Mouse (Mus musculus): ENCODE data around the gene Gm11239. TPM values are rescaled to one million over a fixed set of nuclear protein-coding genes. Genes with fewer than 3 reads are reported as not detected.
"Not testable (repeated sequence)": the region's sequence is repeated elsewhere in the genome, so short reads cannot be mapped to it uniquely, and the experiment has no call there.

Gene Gm11239
- not detected in 2 replicates for polyA plus RNA-seq (2012; rRNA removed)

GRCm38 (mm10) chr4:73668054-73668453 lies at the start of gene Gm11239:
TSS of gene Gm11239 (plus strand) at chr4:73668354.
- not testable (repeated sequence) for H3K4me3 ChIP-seq (ENCODE audit: insufficient read depth, low read length); H3K27ac ChIP-seq (ENCODE audit: insufficient read depth, low read length); H3K4me1 ChIP-seq (ENCODE audit: control insufficient read depth, insufficient read depth, low read length)

GRCm38 (mm10) chr4:73622684-73623083 lies 45.5 kb upstream of the Gm11239 start, which contains the start of gene Gm11237:
TSS of gene Gm11237 (plus strand) at chr4:73622984.
- not testable (repeated sequence) for H3K4me1 ChIP-seq (ENCODE audit: control insufficient read depth, insufficient read depth, low read length); H3K27ac ChIP-seq (ENCODE audit: insufficient read depth, low read length)

GRCm38 (mm10) chr4:73637821-73638220 lies 30.3 kb upstream of the Gm11239 start, which contains the start of gene Gm11236:
TSS of gene Gm11236 (plus strand) at chr4:73638121.
- H3K4me3 ChIP-seq (ENCODE audit: insufficient read depth, low read length); H3K27ac ChIP-seq (ENCODE audit: insufficient read depth, low read length); H3K4me1 ChIP-seq (ENCODE audit: control insufficient read depth, insufficient read depth, low read length): not testable (repeated sequence)

More at GRCm38 (mm10) chr4:73622684-73623083, 45.5 kb upstream of the Gm11239 start, which contains the start of gene Gm11237:
- not testable (repeated sequence) for H3K4me3 ChIP-seq (ENCODE audit: insufficient read depth, low read length)

GRCm38 (mm10) chr4:73661864-73662263 lies 6.3 kb upstream of the Gm11239 start:
- H3K4me3 ChIP-seq (ENCODE audit: insufficient read depth, low read length); H3K4me1 ChIP-seq (ENCODE audit: control insufficient read depth, insufficient read depth, low read length); H3K27ac ChIP-seq (ENCODE audit: insufficient read depth, low read length): not testable (repeated sequence)

GRCm38 (mm10) chr4:73683216-73683615 lies 15.1 kb downstream of the Gm11239 start, which contains the start of gene Gm428:
TSS of gene Gm428 (plus strand) at chr4:73683516.
- H3K27ac ChIP-seq (ENCODE audit: insufficient read depth, low read length); H3K4me1 ChIP-seq (ENCODE audit: control insufficient read depth, insufficient read depth, low read length); H3K4me3 ChIP-seq (ENCODE audit: insufficient read depth, low read length): not testable (repeated sequence)

GRCm38 (mm10) chr4:73718761-73719160 lies 50.6 kb downstream of the Gm11239 start:
- H3K27ac ChIP-seq (ENCODE audit: insufficient read depth, low read length) = no peak overlapping the region
- no peak overlapping the region for H3K4me3 ChIP-seq (ENCODE audit: insufficient read depth, low read length)
- no peaks in the 10 kb centered on the region for H3K4me1 ChIP-seq (ENCODE audit: control insufficient read depth, insufficient read depth, low read length)
- no peak for TF ChIP-seq POLR2A (IDR thresholded peaks at IDR 0.05; ENCODE audit: extremely low read depth, insufficient read depth, low read length)
- no peak for TF ChIP-seq CTCF (IDR thresholded peaks at IDR 0.05; ENCODE audit: extremely low read depth, insufficient read depth, low read length)

- TF ChIP-seq POLR2A (IDR thresholded peaks at IDR 0.05; ENCODE audit: extremely low read depth, insufficient read depth, low read length) (no peak), CTCF (IDR thresholded peaks at IDR 0.05; ENCODE audit: extremely low read depth, insufficient read depth, low read length) (no peak)
- Histone ChIP-seq H3K4me3 (ENCODE audit: insufficient read depth, low read length) (no peak overlapping the region), H3K27ac (ENCODE audit: insufficient read depth, low read length) (no peak overlapping the region), H3K4me1 (ENCODE audit: control insufficient read depth, insufficient read depth, low read length) (no peaks in the 10 kb centered on the region)
Measured at GRCm38 (mm10) chr4:73719819-73720218, 51.7 kb downstream of the Gm11239 start.

Other genes starting within 250 kb of the Gm11239 start
- not detected in 2 replicates for gene Gm11238, start 60.5 kb upstream of the Gm11239 start, polyA plus RNA-seq (2012; rRNA removed)
- gene Gm11237, start 45.4 kb upstream of the Gm11239 start, polyA plus RNA-seq (2012; rRNA removed) = not detected in 2 replicates
- gene Gm11236, start 30.2 kb upstream of the Gm11239 start, polyA plus RNA-seq (2012; rRNA removed) = not detected in 2 replicates
- gene Gm428, start 15.2 kb downstream of the Gm11239 start, polyA plus RNA-seq (2012; rRNA removed) = not detected in 2 replicates
- gene Rasef, start 122.6 kb downstream of the Gm11239 start, polyA plus RNA-seq (2012; rRNA removed) = 0.06 TPM in 1 of 2 replicates, not detected in the other
- not detected in 2 replicates for gene Gm11758, start 207.9 kb downstream of the Gm11239 start, polyA plus RNA-seq (2012; rRNA removed)
- gene Gm11757, start 222.8 kb downstream of the Gm11239 start, polyA plus RNA-seq (2012; rRNA removed) = not detected in 2 replicates
- gene Gm13871, start 237.6 kb downstream of the Gm11239 start, polyA plus RNA-seq (2012; rRNA removed) = not detected in 2 replicates

Data from cortical plate, adult 2 months (tissue).